Mouse (Mus musculus) lung, embryonic 14.5 days (tissue): ENCODE data around the gene Ptprm. TPM values are rescaled to one million over a fixed set of nuclear protein-coding genes. Genes with fewer than 3 reads are reported as not detected.
A peak's percentile ranks its signal among the peaks of the same experiment; 100 is the strongest.

Experiments used
- ATAC-seq: fragments of 200-750 bp; cut with Nextera tagmentation; 2 replicates; pipeline ENCODE4 v1.8.0; 2017; ENCODE audit warnings: mild to moderate bottlenecking, moderate TSS enrichment, moderate library complexity; ENCODE audit not compliant: insufficient read depth
- DNase-seq: peaks from one replicate; pipeline ENCODE4 v3.0.0-alpha.2; 2015
- H3K27ac ChIP-seq: fragments of 300-500 bp; sonication (generic); 2 replicates; pipeline ENCODE4 v1.5.1; 2014; ENCODE audit warnings: low read depth, mild to moderate bottlenecking, moderate library complexity
- H3K27me3 ChIP-seq: fragments of 300-500 bp; sonication (generic); 2 replicates; pipeline ENCODE4 v1.6.1; 2014; ENCODE audit warnings: low read length, control low read depth; ENCODE audit not compliant: insufficient read depth
- H3K36me3 ChIP-seq: fragments of 300-500 bp; sonication (generic); 2 replicates; pipeline ENCODE4 v1.6.1; 2014; ENCODE audit warnings: control low read depth; ENCODE audit not compliant: insufficient read depth
- H3K4me1 ChIP-seq: fragments of 300-500 bp; sonication (generic); 2 replicates; pipeline ENCODE4 v1.6.1; 2014; ENCODE audit warnings: antibody characterized with exemption, control low read depth; ENCODE audit not compliant: insufficient read depth
- H3K4me2 ChIP-seq: fragments of 300-500 bp; sonication (generic); 2 replicates; pipeline ENCODE4 v1.6.1; 2014; ENCODE audit warnings: mild to moderate bottlenecking
- H3K4me3 ChIP-seq: fragments of 300-500 bp; sonication (generic); 2 replicates; pipeline ENCODE4 v1.5.1; 2014; ENCODE audit warnings: low read depth, low read length
- H3K9ac ChIP-seq: fragments of 300-500 bp; sonication (generic); 2 replicates; pipeline ENCODE4 v1.6.1; 2014
- H3K9me3 ChIP-seq: fragments of 300-500 bp; sonication (generic); 2 replicates; pipeline ENCODE4 v1.6.1; 2016; ENCODE audit warnings: low read depth, low read length, control low read depth
- CTCF ChIP-seq: IDR thresholded peaks from 2 replicates; pipeline ENCODE4 v1.5.1; 2016; ENCODE audit warnings: antibody characterized with exemption, low read depth
- WGBS: fragments of 180-500 bp; shearing (Covaris S2); extraction: QIAGEN DNeasy Blood & Tissue Kit; methylation state at CpG from one replicate; pipeline ENCODE4 v1.1.7; 2014; 5-methylcytosine and 5-hydroxymethylcytosine counted together
- polyA plus RNA-seq: library from polyadenylated mRNA; unstranded; fragments of >200 nt; fragmentation: Nextera tagmentation; extraction: Ambion mirVana; gene quantifications from 2 replicates; pipeline ENCODE4 v1.2.1, GENCODE M21; 2014

Gene Ptprm
- polyA plus RNA-seq, 1 experiment from 2014 or later = 45.4 TPM

GRCm38 (mm10) chr17:66754208-66754865 lies 599.9 kb downstream of the Ptprm start:
- no peaks in the 10 kb centered on the region for H3K27me3 ChIP-seq
- no peak for TF ChIP-seq CTCF
- H3K9me3 ChIP-seq = no peaks in the 10 kb centered on the region
- H3K4me3 ChIP-seq = no peak overlapping the region
- H3K36me3 ChIP-seq = no peaks in the 10 kb centered on the region
- H3K4me2 ChIP-seq = no peak overlapping the region
- no peak for DNase-seq
- H3K9ac ChIP-seq = no peak overlapping the region
- WGBS = 67% methylated on average over 9 of the region's 9 CpGs
- ATAC-seq = no peak
- no peaks in the 10 kb centered on the region for H3K4me1 ChIP-seq
- no peak overlapping the region for H3K27ac ChIP-seq

GRCm38 (mm10) chr17:66751746-66752145 lies 602.5 kb downstream of the Ptprm start:
- H3K9me3 ChIP-seq = no peaks in the 10 kb centered on the region
- no peak overlapping the region for H3K4me3 ChIP-seq
- DNase-seq = no peak
- ATAC-seq = no peak
- H3K36me3 ChIP-seq = no peaks in the 10 kb centered on the region
- no peaks in the 10 kb centered on the region for H3K27me3 ChIP-seq
- no peak overlapping the region for H3K27ac ChIP-seq
- WGBS = 86% methylated on average over 8 of the region's 8 CpGs
- no peak overlapping the region for H3K4me2 ChIP-seq
- no peak overlapping the region for H3K9ac ChIP-seq
- no peaks in the 10 kb centered on the region for H3K4me1 ChIP-seq
- no peak for TF ChIP-seq CTCF

GRCm38 (mm10) chr17:66750481-66751206 lies 603.6 kb downstream of the Ptprm start:
- H3K4me1 ChIP-seq = no peaks in the 10 kb centered on the region
- no peaks in the 10 kb centered on the region for H3K36me3 ChIP-seq
- no peak for TF ChIP-seq CTCF
- no peak for DNase-seq
- H3K9me3 ChIP-seq = no peaks in the 10 kb centered on the region
- no peak overlapping the region for H3K4me2 ChIP-seq
- no peaks in the 10 kb centered on the region for H3K27me3 ChIP-seq
- 73% methylated on average over 4 of the region's 4 CpGs for WGBS
- no peak overlapping the region for H3K27ac ChIP-seq
- ATAC-seq = no peak
- H3K9ac ChIP-seq = no peak overlapping the region
- H3K4me3 ChIP-seq = no peak overlapping the region

GRCm38 (mm10) chr17:66749976-66750375 lies 604.3 kb downstream of the Ptprm start:
- no peak overlapping the region for H3K27ac ChIP-seq
- no peak overlapping the region for H3K4me3 ChIP-seq
- no peaks in the 10 kb centered on the region for H3K4me1 ChIP-seq
- DNase-seq (no peak), ATAC-seq (no peak)
- H3K36me3 ChIP-seq = no peaks in the 10 kb centered on the region
- 81% methylated on average over 7 of the region's 7 CpGs for WGBS
- no peak overlapping the region for H3K4me2 ChIP-seq
- H3K27me3 ChIP-seq = no peaks in the 10 kb centered on the region
- no peak for TF ChIP-seq CTCF
- H3K9ac ChIP-seq = no peak overlapping the region
- no peaks in the 10 kb centered on the region for H3K9me3 ChIP-seq

- H3K4me3 ChIP-seq = no peak overlapping the region
- 84% methylated on average over 8 of the region's 8 CpGs for WGBS
- no peak overlapping the region for H3K27ac ChIP-seq
- TF ChIP-seq CTCF = no peak
- ATAC-seq (no peak), DNase-seq (no peak)
- no peaks in the 10 kb centered on the region for H3K9me3 ChIP-seq
- no peaks in the 10 kb centered on the region for H3K36me3 ChIP-seq
- no peaks in the 10 kb centered on the region for H3K4me1 ChIP-seq
- H3K27me3 ChIP-seq = no peaks in the 10 kb centered on the region
- no peak overlapping the region for H3K4me2 ChIP-seq
- H3K9ac ChIP-seq = no peak overlapping the region
Observed at GRCm38 (mm10) chr17:66746506-66746905, 607.8 kb downstream of the Ptprm start.

- Histone ChIP-seq H3K36me3 (no peaks in the 10 kb centered on the region), H3K27ac (no peak overlapping the region), H3K9ac (no peak overlapping the region), H3K4me3 (no peak overlapping the region), H3K9me3 (no peaks in the 10 kb centered on the region), H3K27me3 (no peaks in the 10 kb centered on the region), H3K4me1 (no peaks in the 10 kb centered on the region), H3K4me2 (no peak overlapping the region)
- no peak for DNase-seq
- no peak for TF ChIP-seq CTCF
- no peak for ATAC-seq
- WGBS = 68% methylated on average over 7 of the region's 7 CpGs
Observed at GRCm38 (mm10) chr17:66743321-66743720, 610.9 kb downstream of the Ptprm start.

GRCm38 (mm10) chr17:66738779-66739345 lies 615.4 kb downstream of the Ptprm start:
- no peak overlapping the region for H3K9ac ChIP-seq
- H3K27ac ChIP-seq = peak overlapping the region; percentile 75
- peak; percentile 91 for ATAC-seq
- H3K36me3 ChIP-seq = no peaks in the 10 kb centered on the region
- TF ChIP-seq CTCF = no peak
- no peak overlapping the region for H3K4me3 ChIP-seq
- peak; percentile 64 for DNase-seq
- no peaks in the 10 kb centered on the region for H3K27me3 ChIP-seq
- H3K4me1 ChIP-seq = peaks cover 5% of the 10 kb centered on the region; the same call in 1 of the 2 replicates
- 42% methylated on average over 8 of the region's 8 CpGs for WGBS
- H3K9me3 ChIP-seq = no peaks in the 10 kb centered on the region
- no peak overlapping the region for H3K4me2 ChIP-seq
